Mouse (Mus musculus) forebrain, embryonic 15.5 days (tissue): ENCODE measurements at regions not wholly inside any gene's neighbourhood (a gene's known extent, or its start where the extent isn't known, plus 50 kb on each side); places are given as distances from the start of the nearest gene placed in this dataset.

ENCODE experiments used
- ATAC-seq: fragments of 200-750 bp; cut with Nextera tagmentation; replicated peaks from 2 replicates; pipeline ENCODE4 v1.8.0; 2017; ENCODE audit warnings: mild to moderate bottlenecking, moderate TSS enrichment, moderate library complexity
- H3K27ac ChIP-seq: fragments of 300-500 bp; sonication (generic); replicated peaks from 2 replicates; pipeline ENCODE4 v1.5.1; 2015; ENCODE audit warnings: mild to moderate bottlenecking, inconsistent platforms
- H3K27me3 ChIP-seq: fragments of 300-500 bp; sonication (generic); 2 replicates; pipeline ENCODE4 v1.6.1; 2015; ENCODE audit warnings: inconsistent platforms
- H3K36me3 ChIP-seq: fragments of 300-500 bp; sonication (generic); 2 replicates; pipeline ENCODE4 v1.6.1; 2015; ENCODE audit warnings: mild to moderate bottlenecking, inconsistent platforms
- H3K4me1 ChIP-seq: fragments of 300-500 bp; sonication (generic); 2 replicates; pipeline ENCODE4 v1.6.1; 2015; ENCODE audit warnings: inconsistent platforms
- H3K4me2 ChIP-seq: fragments of 300-500 bp; sonication (generic); replicated peaks from 2 replicates; pipeline ENCODE4 v1.6.1; 2015; ENCODE audit warnings: mild to moderate bottlenecking, inconsistent platforms
- H3K4me3 ChIP-seq: fragments of 300-500 bp; sonication (generic); 2 replicates; pipeline ENCODE4 v1.5.1; 2015; ENCODE audit warnings: mild to moderate bottlenecking, inconsistent platforms
- H3K9ac ChIP-seq: fragments of 300-500 bp; sonication (generic); replicated peaks from 2 replicates; pipeline ENCODE4 v1.6.1; 2015; ENCODE audit warnings: mild to moderate bottlenecking, inconsistent platforms
- H3K9me3 ChIP-seq: fragments of 300-500 bp; sonication (generic); 2 replicates; pipeline ENCODE4 v1.6.1; 2016; ENCODE audit warnings: inconsistent platforms
- WGBS: fragments of 180-500 bp; shearing (Covaris S2); methylation state at CpG from one replicate; pipeline ENCODE4 v1.1.7; 2015; ENCODE audit warnings: mixed read lengths; 5-methylcytosine and 5-hydroxymethylcytosine counted together

GRCm38 (mm10) chr17:9484098-9484497 lies 62.2 kb downstream of the Gm17728 start:
- no peaks in the 10 kb centered on the region for H3K27me3 ChIP-seq
- no peak overlapping the region for H3K4me2 ChIP-seq
- H3K9ac ChIP-seq = no peak overlapping the region
- no peak overlapping the region for H3K4me3 ChIP-seq
- H3K9me3 ChIP-seq = no peaks in the 10 kb centered on the region
- no peak for ATAC-seq
- no peaks in the 10 kb centered on the region for H3K36me3 ChIP-seq
- WGBS = 73% methylated on average over 7 of the region's 7 CpGs
- no peak overlapping the region for H3K27ac ChIP-seq
- no peaks in the 10 kb centered on the region for H3K4me1 ChIP-seq

- Histone ChIP-seq H3K4me3 (no peak overlapping the region), H3K9me3 (no peaks in the 10 kb centered on the region), H3K27ac (no peak overlapping the region), H3K36me3 (no peaks in the 10 kb centered on the region), H3K4me1 (no peaks in the 10 kb centered on the region), H3K27me3 (no peaks in the 10 kb centered on the region), H3K4me2 (no peak overlapping the region), H3K9ac (no peak overlapping the region)
- WGBS = 75% methylated on average over 12 of the region's 12 CpGs
- no peak for ATAC-seq
Measured at GRCm38 (mm10) chr17:9484566-9484965, 62.7 kb downstream of the Gm17728 start.

GRCm38 (mm10) chr17:9529340-9529739 lies 107.5 kb downstream of the Gm17728 start:
- no peak overlapping the region for H3K27ac ChIP-seq
- ATAC-seq = no peak
- H3K36me3 ChIP-seq = no peaks in the 10 kb centered on the region
- H3K9ac ChIP-seq = no peak overlapping the region
- no peak overlapping the region for H3K4me2 ChIP-seq
- no peaks in the 10 kb centered on the region for H3K27me3 ChIP-seq
- no peak overlapping the region for H3K4me3 ChIP-seq
- peaks cover 5% of the 10 kb centered on the region; the same call in 1 of the 2 replicates for H3K9me3 ChIP-seq
- no peaks in the 10 kb centered on the region for H3K4me1 ChIP-seq
- WGBS = 70% methylated on average over 3 of the region's 3 CpGs

GRCm38 (mm10) chr17:9536090-9536489 lies 114.2 kb downstream of the Gm17728 start:
- WGBS = 8% methylated on average over 4 of the region's 4 CpGs

GRCm38 (mm10) chr17:9538371-9538770 lies 116.5 kb downstream of the Gm17728 start:
- peaks cover 32% of the 10 kb centered on the region for H3K4me1 ChIP-seq
- H3K36me3 ChIP-seq = no peaks in the 10 kb centered on the region
- peaks cover 5% of the 10 kb centered on the region; the same call in 1 of the 2 replicates for H3K9me3 ChIP-seq
- ATAC-seq = no peak
- no peak overlapping the region for H3K9ac ChIP-seq
- no peak overlapping the region for H3K27ac ChIP-seq
- no peaks in the 10 kb centered on the region for H3K27me3 ChIP-seq
- no peak overlapping the region for H3K4me2 ChIP-seq
- H3K4me3 ChIP-seq = no peak overlapping the region

More at GRCm38 (mm10) chr17:9536090-9536489, 114.2 kb downstream of the Gm17728 start:
- Histone ChIP-seq H3K4me2 (no peak overlapping the region), H3K36me3 (no peaks in the 10 kb centered on the region), H3K4me1 (peaks cover 27% of the 10 kb centered on the region), H3K9ac (no peak overlapping the region), H3K27ac (peak overlapping the region; percentile 32; the same call in 1 of the 2 replicates), H3K27me3 (no peaks in the 10 kb centered on the region), H3K9me3 (peaks cover 5% of the 10 kb centered on the region; the same call in 1 of the 2 replicates), H3K4me3 (no peak overlapping the region)
- ATAC-seq = peak; percentile 84

- no peak overlapping the region for H3K9ac ChIP-seq
- WGBS = 84% methylated on average over 1 of the region's 1 CpGs
- no peak overlapping the region for H3K4me2 ChIP-seq
- H3K27ac ChIP-seq = no peak overlapping the region
- H3K27me3 ChIP-seq = no peaks in the 10 kb centered on the region
- H3K36me3 ChIP-seq = no peaks in the 10 kb centered on the region
- no peak overlapping the region for H3K4me3 ChIP-seq
- H3K4me1 ChIP-seq = peaks cover 35% of the 10 kb centered on the region
- no peaks in the 10 kb centered on the region for H3K9me3 ChIP-seq
- ATAC-seq = no peak
Measured at GRCm38 (mm10) chr17:9540156-9540555, 118.3 kb downstream of the Gm17728 start.

- ATAC-seq = peak; percentile 92
- H3K4me2 ChIP-seq = no peak overlapping the region
- no peak overlapping the region for H3K9ac ChIP-seq
- peaks cover 10% of the 10 kb centered on the region for H3K4me1 ChIP-seq
- H3K27me3 ChIP-seq = no peaks in the 10 kb centered on the region
- no peak overlapping the region for H3K4me3 ChIP-seq
- H3K36me3 ChIP-seq = no peaks in the 10 kb centered on the region
- H3K27ac ChIP-seq = peak overlapping the region; percentile 62
- H3K9me3 ChIP-seq = no peaks in the 10 kb centered on the region
- WGBS = 5% methylated on average over 5 of the region's 5 CpGs
Measured at GRCm38 (mm10) chr17:9543224-9543797, 121.5 kb downstream of the Gm17728 start.

- WGBS = 90% methylated on average over 4 of the region's 4 CpGs
- Histone ChIP-seq H3K27ac (no peak overlapping the region), H3K9me3 (no peaks in the 10 kb centered on the region), H3K9ac (no peak overlapping the region), H3K27me3 (no peaks in the 10 kb centered on the region), H3K4me2 (no peak overlapping the region), H3K4me1 (no peaks in the 10 kb centered on the region), H3K4me3 (no peak overlapping the region), H3K36me3 (no peaks in the 10 kb centered on the region)
- ATAC-seq = no peak
Measured at GRCm38 (mm10) chr17:9557544-9557943, 112.0 kb downstream of the Pabpc6 start.

GRCm38 (mm10) chr17:9566846-9567245 lies 102.7 kb downstream of the Pabpc6 start:
- WGBS = 37% methylated on average over 6 of the region's 6 CpGs
- no peaks in the 10 kb centered on the region for H3K9me3 ChIP-seq
- ATAC-seq = no peak
- no peaks in the 10 kb centered on the region for H3K27me3 ChIP-seq
- H3K36me3 ChIP-seq = no peaks in the 10 kb centered on the region
- H3K4me2 ChIP-seq = no peak overlapping the region
- H3K27ac ChIP-seq = no peak overlapping the region
- H3K4me1 ChIP-seq = no peaks in the 10 kb centered on the region
- no peak overlapping the region for H3K4me3 ChIP-seq
- no peak overlapping the region for H3K9ac ChIP-seq

- H3K27me3 ChIP-seq = no peaks in the 10 kb centered on the region
- peak overlapping the region; percentile 56 for H3K27ac ChIP-seq
- no peak overlapping the region for H3K4me2 ChIP-seq
- H3K9ac ChIP-seq = no peak overlapping the region
- no peaks in the 10 kb centered on the region for H3K36me3 ChIP-seq
- WGBS = 11% methylated on average over 11 of the region's 11 CpGs
- no peak overlapping the region for H3K4me3 ChIP-seq
- peak; percentile 95 for ATAC-seq
- H3K4me1 ChIP-seq = peaks cover 17% of the 10 kb centered on the region
- no peaks in the 10 kb centered on the region for H3K9me3 ChIP-seq
Measured at GRCm38 (mm10) chr17:9579401-9580371, 89.8 kb downstream of the Pabpc6 start.

GRCm38 (mm10) chr17:9598131-9598530 lies 71.4 kb downstream of the Pabpc6 start:
- 20% methylated on average over 2 of the region's 2 CpGs for WGBS

GRCm38 (mm10) chr17:9600459-9600858 lies 69.1 kb downstream of the Pabpc6 start:
- Histone ChIP-seq H3K27me3 (no peaks in the 10 kb centered on the region), H3K9ac (no peak overlapping the region), H3K4me1 (no peaks in the 10 kb centered on the region), H3K9me3 (no peaks in the 10 kb centered on the region), H3K4me3 (no peak overlapping the region), H3K36me3 (no peaks in the 10 kb centered on the region), H3K27ac (no peak overlapping the region), H3K4me2 (no peak overlapping the region)
- no peak for ATAC-seq
- WGBS = 82% methylated on average over 2 of the region's 2 CpGs

More at GRCm38 (mm10) chr17:9598131-9598530, 71.4 kb downstream of the Pabpc6 start:
- Histone ChIP-seq H3K27ac (no peak overlapping the region), H3K4me1 (no peaks in the 10 kb centered on the region), H3K4me2 (no peak overlapping the region), H3K4me3 (no peak overlapping the region), H3K36me3 (no peaks in the 10 kb centered on the region), H3K9ac (no peak overlapping the region), H3K27me3 (no peaks in the 10 kb centered on the region), H3K9me3 (no peaks in the 10 kb centered on the region)
- ATAC-seq = no peak
